21 mouse cellular contexts compared by ENCODE assay signal in genomic region chr12:82248501-82248900, GRCm38 (mm10).
"Had no signal": no experiment of that assay in that cellular context is flagged by ENCODE, and none has a peak within 500 bp of the region (broad histone marks: within the 10 kb centered on the region; RNA-seq: fewer than 3 reads in every experiment).

No protein-coding gene starts in this region.

- H3K4me1 ChIP-seq: hindbrain, embryonic 15.5 days; limb, embryonic 10.5 days had no signal

- H3K36me3 ChIP-seq: heart, embryonic 15.5 days; hindbrain, embryonic 13.5 days; hindbrain, embryonic 15.5 days; kidney, embryonic 15.5 days had no signal

- H3K27ac ChIP-seq: heart, embryonic 13.5 days; heart, embryonic 15.5 days; hindbrain, embryonic 13.5 days; hindbrain, embryonic 15.5 days; hindbrain, postnatal 0 days; kidney, embryonic 15.5 days; kidney, postnatal 0 days; left cerebral cortex, adult 2 months; limb, embryonic 10.5 days; limb, embryonic 12.5 days had no signal

- H3K27me3 ChIP-seq: heart, embryonic 13.5 days; heart, embryonic 15.5 days; hindbrain, embryonic 13.5 days; hindbrain, embryonic 15.5 days; kidney, embryonic 15.5 days; limb, embryonic 12.5 days had no signal

- H3K9me3 ChIP-seq: heart, embryonic 13.5 days; heart, embryonic 15.5 days; hindbrain, embryonic 13.5 days; hindbrain, embryonic 15.5 days; kidney, embryonic 15.5 days; limb, embryonic 10.5 days; limb, embryonic 12.5 days had no signal

- DNase-seq: gastrocnemius, postnatal 14 days; gastrocnemius, postnatal 36 days; heart, adult 18-20 months; heart, postnatal 14 days; heart, postnatal 36 days; kidney, adult 11 months; kidney, adult 2 months; kidney, adult 9 months; kidney, postnatal 14 days; kidney, postnatal 36 days; liver had no signal

- H3K4me3 ChIP-seq: heart, embryonic 13.5 days; heart, embryonic 15.5 days; hindbrain, embryonic 13.5 days; hindbrain, embryonic 15.5 days; kidney, embryonic 15.5 days; left cerebral cortex, adult 2 months; limb, embryonic 10.5 days; limb, embryonic 12.5 days had no signal

- ATAC-seq: hindbrain, postnatal 0 days had no signal
